Mouse (Mus musculus): ENCODE results near the gene 2410137M14Rik. TPM values are rescaled to one million over a fixed set of nuclear protein-coding genes. Genes with fewer than 3 reads are reported as not detected.
"Not testable (repeated sequence)": the region's sequence is repeated elsewhere in the genome, so short reads cannot be mapped to it uniquely, and the experiment has no call there.

The 2410137M14Rik gene
- polyA plus RNA-seq, 1 experiment: not detected

DNA sequence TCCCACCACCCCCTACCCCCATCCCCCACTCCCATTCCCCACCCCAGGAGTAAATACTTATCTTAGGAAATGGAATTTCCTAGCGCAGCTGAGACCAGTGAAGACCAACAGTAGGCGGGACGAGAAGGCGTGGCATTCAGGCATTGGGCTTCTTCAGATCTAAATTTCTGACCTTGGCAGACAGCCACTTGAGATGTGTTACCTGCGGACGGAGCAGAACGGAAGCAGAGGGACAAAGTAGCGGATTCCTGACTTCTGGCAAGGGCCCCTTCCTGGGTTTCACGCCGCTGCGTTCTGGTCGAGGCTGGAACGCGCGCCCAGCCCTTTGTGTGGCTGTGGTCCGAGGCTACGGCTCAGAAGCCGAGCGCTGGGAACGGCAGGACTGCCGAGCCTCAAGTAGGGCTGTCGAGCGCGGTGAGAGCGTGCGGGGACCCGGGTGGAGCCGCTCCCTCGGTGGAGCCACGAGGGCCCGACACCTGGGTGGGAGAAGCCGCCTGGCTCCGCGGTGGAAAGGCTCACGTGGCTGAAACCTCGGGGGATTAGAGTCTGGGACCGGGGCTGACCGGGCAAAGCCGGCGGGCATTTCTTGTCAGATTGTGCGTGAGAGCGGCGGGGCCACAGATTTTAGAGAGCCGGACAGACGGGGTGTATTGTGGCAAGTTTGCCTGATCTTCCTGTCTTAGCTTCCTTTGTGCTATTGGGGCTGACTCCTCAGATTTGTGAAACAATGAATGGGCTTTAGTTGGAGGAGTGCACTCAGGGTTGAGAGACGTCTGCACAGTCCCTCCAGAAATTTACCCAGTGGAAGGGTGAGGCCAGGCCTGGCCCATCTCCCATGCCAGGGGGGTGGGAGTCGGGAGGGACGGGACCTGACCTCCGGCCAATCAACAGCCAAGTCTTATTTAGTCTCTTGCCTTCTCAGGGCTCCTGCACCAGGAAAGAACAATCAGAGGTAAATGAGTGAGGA, 21.6 kb upstream of the 2410137M14Rik start:
- Histone ChIP-seq H3K27ac (replicated peaks; ENCODE audit: low read depth, low read length) (peak overlapping the region; percentile 28; the same call in 1 of the 2 replicates), H3K4me1 (ENCODE audit: control insufficient read depth, insufficient read depth, insufficient read length, low read length) (0 out of 2 replicates have a peak, but pooled peaks cover 2% of the 10 kb centered on the region), H3K4me3 (ENCODE audit: insufficient read depth, low read depth, low read length) (peak overlapping the region; percentile 68)

DNA sequence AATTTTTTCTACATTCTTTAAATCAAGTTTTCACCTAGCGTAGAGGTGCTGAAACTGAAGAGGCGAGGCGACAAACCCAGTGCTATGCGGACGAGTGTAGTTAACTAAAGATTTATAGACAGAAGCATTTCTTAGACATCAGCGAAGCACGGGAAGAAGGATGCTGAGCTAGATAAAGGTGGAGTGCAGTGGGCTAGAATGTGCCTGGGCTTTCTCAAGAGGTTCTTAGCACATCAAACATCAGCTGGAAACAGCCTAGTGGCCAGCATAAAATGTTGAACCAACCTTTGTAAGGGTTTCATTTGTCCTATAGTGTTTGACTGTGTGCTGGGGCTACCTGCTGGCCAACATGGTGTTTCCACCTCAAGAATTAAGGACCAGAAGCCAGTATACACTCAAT, 19.8 kb upstream of the 2410137M14Rik start, which contains the start of gene Zfp57:
Gene Zfp57 (plus strand): TSS at position 301 of the 400 bp plus-strand sequence.
- Histone ChIP-seq H3K4me3 (ENCODE audit: insufficient read depth, low read depth, low read length) (no peak within 1 kb of the TSS), H3K4me1 (ENCODE audit: control insufficient read depth, insufficient read depth, insufficient read length, low read length) (0 out of 2 replicates have a peak, but pooled peaks cover 2% of the 10 kb centered on the region), H3K27ac (replicated peaks; ENCODE audit: low read depth, low read length) (no peak within 1 kb of the TSS)

DNA sequence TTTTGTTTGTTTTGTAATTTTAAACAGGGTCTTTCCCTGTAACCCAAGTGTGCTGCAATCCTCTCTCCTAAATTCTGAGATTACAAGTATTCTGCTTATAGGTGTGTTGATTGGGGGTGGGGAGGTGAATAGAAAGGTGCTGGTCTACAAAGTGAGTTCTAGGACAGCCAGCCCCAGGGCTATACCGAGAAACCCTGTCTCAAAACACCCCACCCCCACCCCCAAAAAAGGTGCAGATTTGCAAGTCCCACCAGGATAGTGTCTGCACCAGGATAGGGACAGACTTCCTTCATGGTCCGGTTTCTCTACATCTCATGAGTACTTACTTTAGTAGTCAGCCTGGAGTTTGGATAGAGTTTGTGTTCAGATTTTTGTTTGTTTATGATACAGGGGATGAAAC, 17.4 kb upstream of the 2410137M14Rik start:
- Histone ChIP-seq H3K27ac (replicated peaks; ENCODE audit: low read depth, low read length) (no peak overlapping the region), H3K4me1 (ENCODE audit: control insufficient read depth, insufficient read depth, insufficient read length, low read length) (0 out of 2 replicates have a peak, but pooled peaks cover 2% of the 10 kb centered on the region), H3K4me3 (ENCODE audit: insufficient read depth, low read depth, low read length) (no peak overlapping the region)

DNA sequence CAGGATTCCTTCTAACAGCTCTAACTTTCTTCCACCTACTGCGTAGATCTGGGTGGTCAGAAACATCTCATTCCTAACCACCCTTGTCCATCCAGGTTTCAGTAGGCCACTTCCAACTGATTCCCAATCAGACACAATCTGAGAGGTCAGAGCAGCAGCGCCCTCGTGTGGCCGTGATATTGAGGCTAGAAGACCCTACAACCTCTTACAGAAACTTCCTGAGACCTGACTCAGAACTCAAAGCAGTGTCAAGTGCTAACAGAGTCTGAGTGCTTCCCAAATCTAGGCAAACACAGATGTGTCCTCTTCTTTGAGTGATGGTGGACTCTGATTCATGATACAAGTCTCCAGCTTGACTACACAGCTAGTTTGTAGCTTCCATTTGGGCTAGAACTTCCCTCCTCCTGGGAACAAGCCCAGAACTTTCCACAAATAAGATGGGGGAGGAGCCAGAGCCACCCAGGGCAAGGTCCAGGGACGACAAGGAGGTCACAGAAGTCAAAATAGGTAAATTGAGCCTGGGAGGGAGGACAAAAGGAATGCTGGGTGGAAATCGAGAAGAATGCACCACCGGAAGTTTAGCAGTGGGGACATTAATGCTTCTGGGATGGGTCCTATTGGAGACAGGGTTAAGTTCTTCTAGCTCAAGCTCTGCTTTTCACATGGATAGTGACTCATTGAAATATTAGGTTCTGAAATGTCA, 16.1 kb upstream of the 2410137M14Rik start:
- Histone ChIP-seq H3K4me1 (ENCODE audit: control insufficient read depth, insufficient read depth, insufficient read length, low read length) (no peaks in the 10 kb centered on the region), H3K27ac (replicated peaks; ENCODE audit: low read depth, low read length) (no peak overlapping the region), H3K4me3 (ENCODE audit: insufficient read depth, low read depth, low read length) (no peak overlapping the region)

DNA sequence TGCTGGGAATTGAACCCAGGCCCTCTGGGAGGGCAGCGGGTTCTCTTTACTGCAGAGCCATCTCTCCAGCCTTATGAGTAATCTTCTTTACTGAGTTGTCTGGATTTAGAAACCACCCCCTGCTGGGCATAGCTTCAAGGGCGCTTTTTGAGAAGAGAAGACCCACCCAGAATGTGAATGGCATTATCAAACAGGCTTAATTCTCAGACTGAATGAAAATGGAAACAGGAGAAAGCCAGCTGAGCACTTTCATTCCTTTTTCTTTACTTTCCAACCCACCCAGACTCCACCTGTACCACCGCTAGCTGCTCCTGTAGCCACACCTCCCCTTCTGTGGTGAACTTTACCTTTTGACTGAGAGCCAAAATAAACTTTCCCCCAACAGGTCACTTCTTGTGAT, 14.4 kb upstream of the 2410137M14Rik start:
- no peaks in the 10 kb centered on the region for H3K4me1 ChIP-seq (ENCODE audit: control insufficient read depth, insufficient read depth, insufficient read length, low read length)
- H3K27ac ChIP-seq (replicated peaks; ENCODE audit: low read depth, low read length): no peak overlapping the region
- no peak overlapping the region for H3K4me3 ChIP-seq (ENCODE audit: insufficient read depth, low read depth, low read length)

DNA sequence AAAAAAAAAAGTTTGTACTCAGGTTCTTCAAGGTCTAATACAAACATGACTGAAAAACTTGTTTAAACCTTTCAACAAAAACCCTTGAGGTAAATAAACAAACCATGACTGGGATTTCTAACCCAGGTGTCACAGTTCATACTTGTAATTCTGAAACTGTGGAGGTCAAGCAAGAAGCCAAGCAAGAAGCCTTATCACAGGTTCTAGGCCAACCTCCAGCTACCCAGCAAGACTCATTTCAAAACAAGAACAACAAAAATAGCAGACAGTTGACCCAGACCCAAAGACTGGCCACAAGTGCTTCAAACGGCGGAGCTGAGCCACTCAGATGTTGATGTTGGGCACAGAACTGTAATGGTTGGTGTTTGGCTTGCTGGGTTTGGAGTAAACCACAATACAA, 13.5 kb upstream of the 2410137M14Rik start:
- H3K27ac ChIP-seq (replicated peaks; ENCODE audit: low read depth, low read length): no peak overlapping the region
- no peaks in the 10 kb centered on the region for H3K4me1 ChIP-seq (ENCODE audit: control insufficient read depth, insufficient read depth, insufficient read length, low read length)
- H3K4me3 ChIP-seq (ENCODE audit: insufficient read depth, low read depth, low read length): no peak overlapping the region

DNA sequence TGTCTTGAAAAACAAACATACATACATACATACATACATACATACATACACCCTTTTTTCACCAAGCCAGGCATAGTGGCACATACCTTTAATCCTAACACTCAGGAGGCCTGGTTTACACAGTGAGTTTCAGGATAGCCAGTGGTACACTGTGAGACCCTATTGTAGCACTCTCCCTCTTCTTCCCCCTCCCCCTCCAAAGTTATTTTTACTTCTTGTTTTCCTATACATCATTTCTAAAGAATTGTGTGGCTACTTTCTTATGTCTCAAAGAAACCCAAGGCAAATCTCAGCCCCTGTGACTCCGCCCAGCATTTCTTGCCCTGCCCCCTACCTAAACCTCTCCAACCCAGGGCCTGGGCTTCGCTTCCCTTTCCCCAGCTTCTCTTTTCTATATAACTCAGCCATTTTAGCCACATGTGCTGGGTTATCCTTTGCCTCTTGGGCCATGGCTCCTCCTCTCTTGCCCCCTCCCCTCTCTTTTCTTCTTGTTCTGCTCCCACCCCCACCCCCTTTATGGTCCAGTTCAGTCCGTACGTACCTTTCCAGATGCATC, 12.8 kb upstream of the 2410137M14Rik start:
- Histone ChIP-seq H3K27ac (replicated peaks; ENCODE audit: low read depth, low read length) (no peak overlapping the region), H3K4me3 (ENCODE audit: insufficient read depth, low read depth, low read length) (no peak overlapping the region), H3K4me1 (ENCODE audit: control insufficient read depth, insufficient read depth, insufficient read length, low read length) (no peaks in the 10 kb centered on the region)

DNA sequence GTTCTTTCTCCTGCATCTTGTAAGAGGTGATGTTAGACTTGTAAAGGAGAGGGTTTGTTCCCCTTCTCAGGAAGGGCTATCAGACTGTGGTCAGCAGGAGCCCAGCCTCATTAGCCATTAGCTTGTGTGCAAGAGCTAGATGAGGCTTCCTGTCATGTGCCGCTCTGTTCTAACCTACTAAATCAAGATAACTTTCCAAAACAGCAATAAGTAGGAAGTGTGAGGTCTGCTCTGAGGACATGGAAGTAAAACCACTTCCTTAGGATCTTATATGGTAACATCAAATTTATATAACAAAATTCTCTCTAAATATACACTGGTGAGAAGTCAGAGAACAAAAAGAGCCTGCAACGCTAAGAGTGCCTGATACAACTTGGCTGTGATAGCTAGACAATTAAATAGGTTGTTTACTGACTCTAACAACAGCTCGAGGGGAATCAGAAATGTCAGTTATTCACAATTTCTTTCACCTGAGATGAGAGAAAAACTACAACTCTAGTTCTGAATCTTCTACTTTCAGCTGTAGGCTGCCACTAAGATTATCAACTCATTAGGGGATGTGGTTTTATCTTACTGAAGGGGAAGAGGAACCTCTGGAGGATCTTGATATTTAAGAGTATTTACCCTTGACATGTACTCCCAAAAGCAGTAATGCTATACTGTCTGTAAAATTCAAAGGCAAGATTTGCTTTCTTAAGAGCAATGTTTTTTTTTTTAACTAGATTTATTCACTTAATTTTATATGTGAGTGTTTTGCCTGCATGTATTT, 11.5 kb upstream of the 2410137M14Rik start:
- Histone ChIP-seq H3K4me3 (ENCODE audit: insufficient read depth, low read depth, low read length) (no peak overlapping the region), H3K27ac (replicated peaks; ENCODE audit: low read depth, low read length) (no peak overlapping the region), H3K4me1 (ENCODE audit: control insufficient read depth, insufficient read depth, insufficient read length, low read length) (no peaks in the 10 kb centered on the region)

DNA sequence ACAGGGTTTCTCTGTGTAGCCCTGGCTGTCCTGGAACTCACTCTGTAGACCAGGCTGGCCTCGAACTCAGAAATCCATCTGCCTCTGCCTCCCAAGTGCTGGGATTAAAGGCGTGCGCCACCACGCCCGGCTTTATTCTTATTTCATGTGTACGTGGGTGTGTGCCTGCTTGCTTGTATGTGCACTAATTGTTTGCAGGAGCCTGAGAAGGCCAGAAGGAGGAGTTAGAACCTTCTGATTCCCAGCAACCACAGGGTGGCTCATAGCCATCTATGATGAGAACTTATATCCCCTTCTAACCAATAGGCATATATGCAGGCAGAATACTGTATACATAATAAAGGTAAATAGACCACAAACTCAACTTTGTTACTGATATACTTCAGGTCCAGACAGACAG, 9.6 kb upstream of the 2410137M14Rik start:
- H3K4me3 ChIP-seq (ENCODE audit: insufficient read depth, low read depth, low read length): not testable (repeated sequence)

DNA sequence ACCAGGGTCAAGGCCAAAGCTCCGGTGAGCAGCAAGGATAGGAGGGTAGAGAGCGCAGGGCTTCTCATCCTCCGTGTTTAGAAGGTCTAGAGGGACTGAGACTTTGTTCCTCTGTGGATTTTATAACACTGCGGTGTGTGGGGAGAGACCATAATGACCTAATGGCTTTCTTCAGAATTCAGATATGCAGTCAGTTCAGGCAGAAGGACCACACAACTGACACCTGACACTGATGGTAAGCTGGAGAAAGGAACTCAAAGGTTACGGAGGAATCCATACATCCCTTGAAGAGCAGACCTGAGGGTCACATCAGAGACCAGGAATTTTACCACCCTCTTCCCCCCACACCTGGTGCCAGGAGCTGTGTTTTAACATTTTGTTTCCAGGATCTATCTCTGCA, 8.4 kb upstream of the 2410137M14Rik start, which contains the start of gene H2-M5:
Gene H2-M5 (minus strand): TSS at position 101 of the 400 bp plus-strand sequence.
- no peak within 1 kb of the TSS for H3K27ac ChIP-seq (replicated peaks; ENCODE audit: low read depth, low read length)
- H3K4me1 ChIP-seq (ENCODE audit: control insufficient read depth, insufficient read depth, insufficient read length, low read length): no peaks in the 10 kb centered on the region
- no peak within 1 kb of the TSS for H3K4me3 ChIP-seq (ENCODE audit: insufficient read depth, low read depth, low read length)

More for the DNA sequence above, 9.6 kb upstream of the 2410137M14Rik start:
- not testable (repeated sequence) for H3K27ac ChIP-seq (replicated peaks; ENCODE audit: low read depth, low read length); H3K4me1 ChIP-seq (ENCODE audit: control insufficient read depth, insufficient read depth, insufficient read length, low read length)

DNA sequence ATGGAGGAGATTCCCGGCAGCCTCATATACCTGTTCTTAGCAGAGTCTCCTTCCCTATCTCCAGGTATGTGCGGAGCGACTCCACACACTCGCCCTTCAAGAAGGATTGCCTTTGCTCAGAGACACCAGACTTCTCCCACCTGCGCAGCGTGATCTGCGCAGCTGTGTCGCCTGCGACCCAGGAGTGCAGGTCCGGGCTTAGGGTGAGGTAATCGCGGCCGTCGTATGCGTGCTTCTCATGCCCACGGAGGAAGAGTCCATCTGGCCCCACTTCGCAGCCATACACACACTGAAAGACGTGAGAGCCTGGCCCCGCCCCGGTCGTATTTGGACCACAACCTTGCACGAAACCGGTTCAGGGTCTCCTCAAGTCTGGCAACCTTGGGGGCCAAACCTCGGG, 7.4 kb upstream of the 2410137M14Rik start:
- H3K27ac ChIP-seq (replicated peaks; ENCODE audit: low read depth, low read length): no peak overlapping the region
- H3K4me3 ChIP-seq (ENCODE audit: insufficient read depth, low read depth, low read length): no peak overlapping the region
- no peaks in the 10 kb centered on the region for H3K4me1 ChIP-seq (ENCODE audit: control insufficient read depth, insufficient read depth, insufficient read length, low read length)

DNA sequence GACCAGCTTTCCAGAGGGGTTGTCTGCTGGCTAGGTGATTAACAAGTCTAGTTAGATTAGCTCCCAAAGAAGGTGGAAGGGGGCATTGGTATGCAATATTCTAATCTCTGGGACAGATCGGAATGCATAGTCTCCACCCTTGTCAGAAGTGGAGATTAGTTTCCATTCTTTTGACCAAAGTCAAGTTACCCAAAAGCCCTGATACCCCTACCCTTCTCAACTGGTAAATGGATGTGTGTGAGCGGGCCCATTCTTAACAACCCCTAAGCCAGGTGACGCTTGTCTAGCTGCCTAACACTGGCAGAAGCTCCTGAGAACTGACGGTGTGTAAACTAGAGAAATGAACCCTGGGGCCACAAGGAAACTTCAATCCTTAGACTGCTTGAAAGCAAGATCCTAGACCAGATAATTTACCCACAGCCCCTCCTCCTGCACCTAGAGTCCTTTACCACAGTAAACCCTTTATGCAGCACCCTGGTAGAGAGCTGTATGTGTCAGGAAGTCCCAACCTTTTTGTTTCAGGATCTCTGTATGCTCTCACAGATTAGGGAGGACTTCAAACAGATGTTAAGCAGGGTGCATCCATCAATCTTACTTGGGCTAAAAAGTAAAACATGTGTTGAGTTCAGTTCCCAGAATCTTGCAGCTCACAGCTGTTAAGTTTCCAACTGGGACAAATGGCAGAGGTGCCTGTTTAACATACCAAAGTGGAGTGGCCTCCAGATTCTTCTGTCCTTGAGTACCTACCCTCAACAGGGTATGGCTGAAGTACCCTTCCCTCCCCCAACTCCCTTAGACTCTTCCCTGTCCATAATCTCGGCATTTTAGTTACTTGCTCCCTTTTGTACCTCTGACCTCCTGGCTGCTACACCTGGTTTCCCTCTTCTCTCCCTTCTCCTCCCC, 1.5 kb upstream of the 2410137M14Rik start:
- Histone ChIP-seq H3K4me3 (ENCODE audit: insufficient read depth, low read depth, low read length) (no peak overlapping the region), H3K4me1 (ENCODE audit: control insufficient read depth, insufficient read depth, insufficient read length, low read length) (no peaks in the 10 kb centered on the region), H3K27ac (replicated peaks; ENCODE audit: low read depth, low read length) (no peak overlapping the region)

DNA sequence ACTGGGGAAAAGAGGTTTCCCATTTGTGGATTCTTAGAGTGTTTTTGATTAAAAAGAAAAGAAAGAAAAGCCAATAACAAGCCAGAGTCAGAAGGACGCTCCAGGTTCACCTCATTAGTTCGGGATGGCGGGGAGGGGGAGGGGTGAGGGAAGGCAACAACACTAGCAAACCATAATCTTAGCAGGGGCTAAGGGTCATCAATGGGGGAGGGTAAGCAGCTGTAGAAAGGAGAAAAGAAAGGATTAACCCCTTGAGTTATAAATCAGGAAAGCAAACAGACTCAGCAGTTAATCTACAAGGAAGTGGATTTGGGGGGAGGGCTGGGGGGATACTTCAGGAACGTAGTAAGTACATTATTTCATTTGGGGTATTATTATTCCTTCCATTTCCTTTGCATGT, 808 bp upstream of the 2410137M14Rik start:
- no peak overlapping the region for H3K4me3 ChIP-seq (ENCODE audit: insufficient read depth, low read depth, low read length)
- no peaks in the 10 kb centered on the region for H3K4me1 ChIP-seq (ENCODE audit: control insufficient read depth, insufficient read depth, insufficient read length, low read length)
- H3K27ac ChIP-seq (replicated peaks; ENCODE audit: low read depth, low read length): no peak overlapping the region
